ENCODE assay signal across 20 mouse cellular contexts in the genomic region with DNA sequence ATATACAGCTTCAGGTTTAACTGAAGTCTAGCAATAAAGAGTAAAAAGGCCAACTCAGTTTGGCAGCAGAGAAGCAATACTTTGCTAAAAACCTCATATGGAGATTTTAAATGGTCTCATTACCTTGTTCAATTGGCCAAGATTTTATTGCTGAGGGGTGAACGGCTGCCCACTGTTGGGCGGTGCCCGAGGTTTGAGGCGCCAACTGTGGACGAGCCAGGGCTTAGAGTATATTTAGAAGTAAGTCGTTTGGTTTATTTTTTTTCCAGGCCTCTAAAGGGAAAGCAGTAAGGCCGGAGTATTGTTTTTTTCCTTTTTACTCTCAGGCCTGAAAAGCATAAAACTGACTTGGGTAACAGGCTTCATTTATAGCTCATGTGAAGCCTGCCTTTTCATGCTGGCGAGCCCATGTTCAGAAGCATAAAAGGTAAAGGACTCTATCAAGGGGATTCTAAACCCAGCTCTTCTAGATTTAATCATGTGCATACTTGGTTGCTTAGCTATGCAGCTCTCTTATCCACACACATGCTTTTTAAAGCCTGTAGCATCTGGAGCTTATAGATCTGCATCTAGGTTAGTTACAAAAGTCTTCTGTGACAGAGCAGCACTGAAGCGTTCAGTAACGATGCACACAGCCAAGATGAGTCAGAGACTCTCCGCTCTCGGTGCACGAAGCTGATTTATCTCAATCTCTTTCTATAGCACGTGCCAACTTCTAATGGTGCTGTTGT. TPM values are rescaled to one million over a fixed set of nuclear protein-coding genes. Genes with fewer than 3 reads are reported as not detected.
DNase-seq lines count a peak whose midpoint lies in the region; ATAC-seq and TF ChIP-seq lines count a peak whose summit lies in the region.
"Had no signal": no experiment of that assay in that cellular context is flagged by ENCODE, and none has a peak within 500 bp of the region (broad histone marks: within the 10 kb centered on the region; RNA-seq: fewer than 3 reads in every experiment).

No protein-coding gene starts in this region.

- ATAC-seq in Patski: no peak
- ATAC-seq in hindbrain, embryonic 12.5 days (ENCODE audit: low FRiP score): no peak
- ATAC-seq: liver, postnatal 0 days; midbrain, embryonic 16.5 days had no signal

- H3K27ac ChIP-seq in hindbrain, embryonic 12.5 days: no peak overlapping the region
- H3K27ac ChIP-seq: forebrain, embryonic 12.5 days; heart, embryonic 10.5 days; neural tube, embryonic 12.5 days had no signal

- no peaks in the 10 kb centered on the region for H3K27me3 ChIP-seq in Patski
- no peaks in the 10 kb centered on the region for H3K27me3 ChIP-seq in hindbrain, embryonic 12.5 days
- H3K27me3 ChIP-seq: forebrain, embryonic 12.5 days; neural tube, embryonic 12.5 days had no signal

- no peak for TF ChIP-seq CTCF in Patski (IDR thresholded peaks at IDR 0.05)

- H3K4me1 ChIP-seq in hindbrain, embryonic 12.5 days: no peaks in the 10 kb centered on the region
- H3K4me1 ChIP-seq: neural tube, embryonic 12.5 days had no signal

- CTCF ChIA-PET in Patski (lab: Charles Lee): no interaction called here

- peak; percentile 28 for DNase-seq in layer of hippocampus, adult 11-12 months (ENCODE audit: low spot score)
- DNase-seq in layer of hippocampus, postnatal 10 days (ENCODE audit: low spot score in 2 of 2): no peak
- peak; percentile 3 for DNase-seq in Patski (ENCODE audit: low read depth, low spot score)
- DNase-seq in frontal cortex, adult 2 months (ENCODE audit: extremely low spot score in 1 of 2, low spot score in 1 of 2): peak; percentile 70
- peak; percentile 48 to 56 for DNase-seq in right cerebral cortex, adult 2 months (ENCODE audit: low spot score in 2 of 2)
- DNase-seq in thymus, postnatal 10 days (ENCODE audit: low spot score in 2 of 2): no peak
- DNase-seq in T-cell, adult 2 months (ENCODE audit: low spot score): no peak
- DNase-seq: cerebellum, adult 9-10 months; gastrocnemius, postnatal 10 days; heart, postnatal 36 days; kidney, postnatal 10 days; liver, postnatal 0 days; lung, postnatal 4 days; thymus, adult 18-20 months had no signal

- H3K36me3 ChIP-seq in hindbrain, embryonic 12.5 days: peaks cover 22% of the 10 kb centered on the region

- POLR2A ChIA-PET in Patski (lab: Charles Lee): no interaction called here

- H3K4me3 ChIP-seq in hindbrain, embryonic 12.5 days: no peak overlapping the region
- H3K4me3 ChIP-seq: forebrain, embryonic 12.5 days; heart, embryonic 10.5 days; neural tube, embryonic 12.5 days had no signal

- in situ Hi-C loops in Patski (cut with MboI; ENCODE audit: low pct_unique_long_range_greater_than_20kb): no loop called here

- H3K4me2 ChIP-seq in hindbrain, embryonic 12.5 days (replicated peaks): no peak overlapping the region
- H3K4me2 ChIP-seq: forebrain, embryonic 12.5 days; neural tube, embryonic 12.5 days had no signal

- WGBS in hindbrain, embryonic 12.5 days: 91% methylated on average over 14 of the region's 14 CpGs

- no peak overlapping the region for H3K9ac ChIP-seq in hindbrain, embryonic 12.5 days
- H3K9ac ChIP-seq: forebrain, embryonic 12.5 days; liver, postnatal 0 days; neural tube, embryonic 12.5 days had no signal

- no peaks in the 10 kb centered on the region for H3K9me3 ChIP-seq in hindbrain, embryonic 12.5 days (replicated peaks)
- H3K9me3 ChIP-seq: forebrain, embryonic 12.5 days; G1E; heart, embryonic 10.5 days; neural tube, embryonic 12.5 days had no signal

RNA-seq across cellular contexts. Expression of a gene that starts 34.9 kb away (rescaled TPM):
- 10 to 100 TPM; 48.3 to 51.5 TPM for total RNA-seq in layer of hippocampus, postnatal 10 days (2021)
- polyA plus RNA-seq in Patski (2021): 18.9 TPM
- 29.2 and 33.3 TPM in 2 replicates for polyA plus RNA-seq in frontal cortex, adult 2 months (2012; rRNA removed)
- 28.0 and 33.8 TPM in 2 replicates for polyA plus RNA-seq in hindbrain, embryonic 12.5 days (2016; fragmentation: Nextera tagmentation; extraction: Ambion mirVana)

Comparison
In these comparisons a context has a peak if more than half of its experiments do, and no peak if none do; other contexts are left out.
1. DNase-seq: peak in layer of hippocampus, adult 11-12 months (single experiment), Patski (single experiment), frontal cortex, adult 2 months (2 of 2) and right cerebral cortex, adult 2 months (2 of 2); none in layer of hippocampus, postnatal 10 days (0 of 2), thymus, postnatal 10 days (0 of 2) and T-cell, adult 2 months (single experiment).